In the genomic region with DNA sequence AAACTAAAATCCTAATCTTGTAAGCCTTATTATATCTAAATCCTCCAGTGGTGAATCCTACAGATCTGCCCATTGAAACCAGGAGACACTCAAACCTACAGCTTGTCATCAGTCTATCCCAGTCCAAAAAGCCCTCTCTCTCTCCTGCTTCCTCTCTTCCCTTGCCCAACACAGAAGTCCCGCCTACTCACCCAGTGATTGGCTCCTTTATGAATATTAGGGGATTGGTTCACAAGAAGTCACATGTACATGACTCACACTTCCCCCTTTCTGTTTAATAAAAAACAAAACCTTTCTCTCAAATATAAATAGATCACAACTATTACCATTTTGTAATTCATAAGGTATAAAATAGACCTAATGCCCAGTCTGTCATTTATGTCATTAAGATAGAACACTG, we compare ENCODE assay signal across 41 mouse cellular contexts. TPM values are rescaled to one million over a fixed set of nuclear protein-coding genes. Genes with fewer than 3 reads are reported as not detected.
DNase-seq lines count a peak whose midpoint lies in the region; ATAC-seq and TF ChIP-seq lines count a peak whose summit lies in the region.
"Had no signal": no experiment of that assay in that cellular context is flagged by ENCODE, and none has a peak within 500 bp of the region (broad histone marks: within the 10 kb centered on the region; RNA-seq: fewer than 3 reads in every experiment).

No protein-coding gene starts in this region.

- no peak overlapping the region for H3K9ac ChIP-seq in midbrain, postnatal 0 days (replicated peaks; ENCODE audit: low read length, poor library complexity, severe bottlenecking)
- H3K9ac ChIP-seq: embryonic facial prominence, embryonic 13.5 days; limb, embryonic 13.5 days; liver, postnatal 0 days; midbrain, embryonic 12.5 days; neural tube, embryonic 15.5 days; stomach, embryonic 15.5 days had no signal

- H3K36me3 ChIP-seq in G1E (replicated peaks) (no peaks in the 10 kb centered on the region), macrophage (ENCODE audit: inconsistent target) (no peaks in the 10 kb centered on the region)
- H3K36me3 ChIP-seq in midbrain, postnatal 0 days (ENCODE audit: insufficient read depth, low read length): no peaks in the 10 kb centered on the region
- H3K36me3 ChIP-seq: embryonic facial prominence, embryonic 13.5 days; forebrain, embryonic 10.5 days; limb, embryonic 13.5 days; midbrain, embryonic 12.5 days; neural tube, embryonic 15.5 days; stomach, embryonic 15.5 days had no signal

- H3K27me3 ChIP-seq in G1E (ENCODE audit: insufficient read depth, low read length): peaks cover 11% of the 10 kb centered on the region
- no peaks in the 10 kb centered on the region for H3K27me3 ChIP-seq in midbrain, postnatal 0 days (ENCODE audit: insufficient read depth, low read length)
- H3K27me3 ChIP-seq in cerebellum, adult 2 months (ENCODE audit: control insufficient read depth, insufficient read depth, low read length): no peaks in the 10 kb centered on the region
- H3K27me3 ChIP-seq: embryonic facial prominence, embryonic 13.5 days; limb, embryonic 13.5 days; midbrain, embryonic 12.5 days; neural tube, embryonic 15.5 days; stomach, embryonic 15.5 days had no signal

- WGBS in lung, adult 2 months: 89% methylated on average over 1 of the region's 1 CpGs
- 33% methylated on average over 1 of the region's 1 CpGs for whole genome bisulfite sequencing in macrophage (ENCODE audit: missing documents)
- 90% methylated on average over 1 of the region's 1 CpGs for WGBS in midbrain, postnatal 0 days
- 85% methylated on average over 1 of the region's 1 CpGs for WGBS in cerebellum, adult 2 months

- ATAC-seq in G1E (ENCODE audit: extremely low read depth, insufficient number of reproducible peaks, low FRiP score, poor library complexity, severe bottlenecking): peak; percentile 66
- no peak for ATAC-seq in midbrain, postnatal 0 days (ENCODE audit: low FRiP score)
- no peak for ATAC-seq in activated CD4-positive, CD25-positive, alpha-beta regulatory T cell, adult 4 months
- ATAC-seq: forebrain, embryonic 16.5 days; hindbrain, embryonic 16.5 days; liver, postnatal 0 days; Patski had no signal

- H3K79me2 ChIP-seq in macrophage (ENCODE audit: inconsistent target): no peaks in the 10 kb centered on the region

- no peak for TF ChIP-seq CTCF in lung, adult 2 months (IDR thresholded peaks at IDR 0.05; ENCODE audit: insufficient read depth, low read length)
- no peak for TF ChIP-seq CTCF in G1E (IDR thresholded peaks at IDR 0.05; ENCODE audit: low read depth, low read length)
- no peak for TF ChIP-seq CTCF in midbrain, postnatal 0 days (IDR thresholded peaks at IDR 0.05)
- no peak for TF ChIP-seq CTCF in cerebellum, adult 2 months (IDR thresholded peaks at IDR 0.05; ENCODE audit: borderline replicate concordance, insufficient read depth, low read depth, low read length)

- TF ChIP-seq POLR2A in lung, adult 2 months (IDR thresholded peaks at IDR 0.05; ENCODE audit: borderline replicate concordance, extremely low read depth, low read depth, low read length): no peak
- no peak for TF ChIP-seq POLR2A in cerebellum, adult 2 months (IDR thresholded peaks at IDR 0.05; ENCODE audit: borderline replicate concordance, insufficient read depth, low read length)

- no peak overlapping the region for H3K4me3 ChIP-seq in lung, adult 2 months (replicated peaks; ENCODE audit: extremely low read depth, low read depth, low read length)
- H3K4me3 ChIP-seq in G1E (ENCODE audit: low read depth, low read length) (no peak overlapping the region), macrophage (ENCODE audit: inconsistent target) (no peak overlapping the region)
- no peak overlapping the region for H3K4me3 ChIP-seq in midbrain, postnatal 0 days (ENCODE audit: low read depth, low read length)
- H3K4me3 ChIP-seq in cerebellum, adult 2 months (replicated peaks; ENCODE audit: insufficient read depth, low read depth, low read length): no peak overlapping the region
- H3K4me3 ChIP-seq: embryonic facial prominence, embryonic 13.5 days; forebrain, embryonic 10.5 days; limb, embryonic 13.5 days; megakaryocyte, embryonic 14.5 days; midbrain, embryonic 12.5 days; neural tube, embryonic 15.5 days; stomach, embryonic 15.5 days had no signal

- peak overlapping the region; percentile 35 for H3K27ac ChIP-seq in macrophage
- no peak overlapping the region for H3K27ac ChIP-seq in midbrain, postnatal 0 days (ENCODE audit: low read depth, low read length)
- H3K27ac ChIP-seq in cerebellum, adult 2 months (ENCODE audit: insufficient read depth, low read length): no peak overlapping the region
- H3K27ac ChIP-seq: embryonic facial prominence, embryonic 13.5 days; forebrain, embryonic 10.5 days; kidney, postnatal 0 days; limb, embryonic 13.5 days; midbrain, embryonic 12.5 days; neural tube, embryonic 15.5 days; stomach, embryonic 15.5 days had no signal

- H3K4me1 ChIP-seq in lung, adult 2 months (ENCODE audit: control insufficient read depth, insufficient read depth, low read length): no peaks in the 10 kb centered on the region
- peaks cover 6% of the 10 kb centered on the region for H3K4me1 ChIP-seq in G1E (ENCODE audit: insufficient read depth, low read depth, low read length)
- H3K4me1 ChIP-seq in midbrain, postnatal 0 days (ENCODE audit: insufficient read depth, low read length): no peaks in the 10 kb centered on the region
- H3K4me1 ChIP-seq in cerebellum, adult 2 months (ENCODE audit: control insufficient read depth, insufficient read depth, low read length): no peaks in the 10 kb centered on the region
- H3K4me1 ChIP-seq: embryonic facial prominence, embryonic 13.5 days; forebrain, embryonic 10.5 days; limb, embryonic 13.5 days; midbrain, embryonic 12.5 days; neural tube, embryonic 15.5 days; stomach, embryonic 15.5 days had no signal

- H3K9me3 ChIP-seq in G1E (replicated peaks): no peaks in the 10 kb centered on the region
- H3K9me3 ChIP-seq in midbrain, postnatal 0 days (ENCODE audit: low read length): no peaks in the 10 kb centered on the region
- H3K9me3 ChIP-seq: embryonic facial prominence, embryonic 13.5 days; forebrain, embryonic 10.5 days; limb, embryonic 13.5 days; megakaryocyte, embryonic 14.5 days; midbrain, embryonic 12.5 days; neural tube, embryonic 15.5 days; stomach, embryonic 15.5 days had no signal

- DNase-seq in lung, postnatal 36 days: peak; percentile 33
- DNase-seq in lung, adult 2 months: no peak
- peak; percentile 6 for DNase-seq in G1E (ENCODE audit: low spot score)
- no peak for DNase-seq in midbrain, postnatal 0 days (ENCODE audit: low spot score)
- DNase-seq in cerebellum, adult 2 months: no peak
- DNase-seq: adrenal gland, postnatal 14 days; cerebellum, adult 11 months; cerebellum, adult 9-11 months; kidney, adult 2 months; kidney, postnatal 4 days; liver, postnatal 0 days; lung, postnatal 10 days; retina, postnatal 1 day; right cerebral cortex, postnatal 14 days; thymus, postnatal 14 days had no signal

- no peak overlapping the region for H3K4me2 ChIP-seq in midbrain, postnatal 0 days (ENCODE audit: low read depth, low read length, poor library complexity, severe bottlenecking)
- H3K4me2 ChIP-seq: embryonic facial prominence, embryonic 13.5 days; limb, embryonic 13.5 days; liver, embryonic 11.5 days; midbrain, embryonic 12.5 days; neural tube, embryonic 15.5 days; stomach, embryonic 15.5 days had no signal

RNA-seq across cellular contexts. Expression of gene Ugt1a9, which starts 6.5 kb away (rescaled TPM):
- 0.09 TPM in 1 of 2 replicates, not detected in the other for polyA plus RNA-seq in lung, adult 2 months (2012; rRNA removed)
- not detected in 2 replicates for total RNA-seq in G1E (2014; fragmentation: Nextera tagmentation)
- 0.17 and 0.27 TPM in 2 replicates for total RNA-seq in G1E (2017)
- not detected in 2 replicates for polyA plus RNA-seq in G1E (2012)
- total RNA-seq in macrophage (2018; cell fraction: chromatin; rRNA removed): not detected
- under 1 TPM in 1 of 26 experiments, not detected in 25; 0.05 TPM for total RNA-seq in macrophage (2018; cell fraction: cytosol; rRNA removed)
- not detected for total RNA-seq in macrophage (2018; cell fraction: nucleus; rRNA removed)
- 0.10 TPM in 1 of 3 replicates, not detected in the others for polyA plus RNA-seq in macrophage (2018)
- not detected in 2 replicates for total RNA-seq in midbrain, postnatal 0 days (2014; rRNA removed)
- polyA plus RNA-seq in midbrain, postnatal 0 days (2015; fragmentation: Nextera tagmentation; extraction: Ambion mirVana): not detected in 2 replicates
- not detected in 2 replicates for polyA plus RNA-seq in cerebellum, adult 2 months (2012; rRNA removed)
- polyA plus RNA-seq in activated CD4-positive, CD25-positive, alpha-beta regulatory T cell, adult 4 months (2017; shearing (Covaris generic)): under 1 TPM in 1 of 2 experiments, not detected in 1; 0.25 TPM
- total RNA-seq: common myeloid progenitor, adult 5-6 weeks; gastrocnemius, adult 8-10 months; gastrocnemius, postnatal 4 days; heart, postnatal 25 days; layer of hippocampus, adult 8-10 months; layer of hippocampus, postnatal 25 days; left cerebral cortex, adult 8-10 months; left cerebral cortex, postnatal 36 days had no signal
- polyA plus RNA-seq: embryonic facial prominence, embryonic 13.5 days; forebrain, embryonic 10.5 days; forebrain, embryonic 16.5 days; heart, embryonic 14.5 days; hindbrain, embryonic 11.5 days; hindbrain, embryonic 16.5 days; limb, embryonic 13.5 days; liver, embryonic 11.5 days; midbrain, embryonic 12.5 days had no signal

RNA-seq across cellular contexts. Expression of gene Ugt1a8, which starts 10.5 kb away (rescaled TPM):
- polyA plus RNA-seq in lung, adult 2 months (2012; rRNA removed): not detected in 2 replicates
- total RNA-seq in G1E (2014; fragmentation: Nextera tagmentation): not detected in 2 replicates
- 0.17 TPM in 1 of 2 replicates, not detected in the other for total RNA-seq in G1E (2017)
- polyA plus RNA-seq in G1E (2012): not detected in 2 replicates
- total RNA-seq in macrophage (2018; cell fraction: chromatin; rRNA removed): not detected
- under 1 TPM in 1 of 26 experiments, not detected in 25; 0.28 TPM for total RNA-seq in macrophage (2018; cell fraction: cytosol; rRNA removed)
- under 1 TPM in 1 of 26 experiments, not detected in 25; 0.35 TPM for total RNA-seq in macrophage (2018; cell fraction: nucleus; rRNA removed)
- not detected in 3 replicates for polyA plus RNA-seq in macrophage (2018)
- not detected in 2 replicates for total RNA-seq in midbrain, postnatal 0 days (2014; rRNA removed)
- polyA plus RNA-seq in midbrain, postnatal 0 days (2015; fragmentation: Nextera tagmentation; extraction: Ambion mirVana): not detected in 2 replicates
- not detected in 2 replicates for polyA plus RNA-seq in cerebellum, adult 2 months (2012; rRNA removed)
- polyA plus RNA-seq in activated CD4-positive, CD25-positive, alpha-beta regulatory T cell, adult 4 months (2017; shearing (Covaris generic)): not detected
- total RNA-seq: adrenal gland, postnatal 14 days; common myeloid progenitor, adult 5-6 weeks; gastrocnemius, adult 8-10 months; gastrocnemius, postnatal 4 days; heart, postnatal 25 days; layer of hippocampus, adult 8-10 months; layer of hippocampus, postnatal 25 days; left cerebral cortex, adult 8-10 months; left cerebral cortex, postnatal 36 days had no signal
- polyA plus RNA-seq: embryonic facial prominence, embryonic 13.5 days; forebrain, embryonic 10.5 days; forebrain, embryonic 16.5 days; heart, embryonic 14.5 days; hindbrain, embryonic 11.5 days; hindbrain, embryonic 16.5 days; intestine, embryonic 14.5 days; limb, embryonic 13.5 days; liver, embryonic 11.5 days; liver, postnatal 0 days; midbrain, embryonic 12.5 days; neural tube, embryonic 15.5 days; Patski; small intestine, adult 2 months; stomach, embryonic 15.5 days had no signal

RNA-seq across cellular contexts. Expression of gene Ugt1a7c, which starts 17.7 kb away (rescaled TPM):
- 4.8 and 6.1 TPM in 2 replicates for polyA plus RNA-seq in lung, adult 2 months (2012; rRNA removed)
- total RNA-seq in G1E (2014; fragmentation: Nextera tagmentation) (0.30 and 0.63 TPM in 2 replicates), G1E (2017) (3.9 and 4.5 TPM in 2 replicates)
- polyA plus RNA-seq in G1E (2012) (0.08 and 0.18 TPM in 2 replicates), macrophage (2018) (92.6 to 134 TPM (median 101 TPM) in 3 replicates)
- total RNA-seq in macrophage (2018; cell fraction: chromatin; rRNA removed): 10 to 100 TPM in 25 of 26 experiments, 1 to 10 TPM in 1; 8.7 to 56.8 (median 28.2) TPM
- total RNA-seq in macrophage (2018; cell fraction: cytosol; rRNA removed): 100 to 1,000 TPM in 7 of 26 experiments, 10 to 100 TPM in 19; 41.5 to 125 (median 72.9) TPM
- total RNA-seq in macrophage (2018; cell fraction: nucleus; rRNA removed): 100 to 1,000 TPM in 12 of 26 experiments, 10 to 100 TPM in 14; 20.4 to 163 (median 89.5) TPM
- 1.0 and 1.5 TPM in 2 replicates for total RNA-seq in midbrain, postnatal 0 days (2014; rRNA removed)
- polyA plus RNA-seq in midbrain, postnatal 0 days (2015; fragmentation: Nextera tagmentation; extraction: Ambion mirVana): 1.6 and 2.7 TPM in 2 replicates
- 0.44 and 0.46 TPM in 2 replicates for polyA plus RNA-seq in cerebellum, adult 2 months (2012; rRNA removed)
- under 1 TPM; 0.17 to 0.45 TPM for polyA plus RNA-seq in activated CD4-positive, CD25-positive, alpha-beta regulatory T cell, adult 4 months (2017; shearing (Covaris generic))

RNA-seq across cellular contexts. Expression of gene Ugt1a10, which starts 21.9 kb away (rescaled TPM):
- not detected in 2 replicates for polyA plus RNA-seq in lung, adult 2 months (2012; rRNA removed)
- total RNA-seq in G1E (2014; fragmentation: Nextera tagmentation) (not detected in 2 replicates), G1E (2017) (0.05 TPM in 1 of 2 replicates, not detected in the other)
- polyA plus RNA-seq in G1E (2012) (not detected in 2 replicates), macrophage (2018) (not detected in 3 replicates)
- not detected for total RNA-seq in macrophage (2018; cell fraction: chromatin; rRNA removed)
- not detected for total RNA-seq in macrophage (2018; cell fraction: cytosol; rRNA removed)
- total RNA-seq in macrophage (2018; cell fraction: nucleus; rRNA removed): 1 to 10 TPM in 1 of 26 experiments, not detected in 25; 2.0 TPM
- not detected in 2 replicates for total RNA-seq in midbrain, postnatal 0 days (2014; rRNA removed)
- polyA plus RNA-seq in midbrain, postnatal 0 days (2015; fragmentation: Nextera tagmentation; extraction: Ambion mirVana): not detected in 2 replicates
- polyA plus RNA-seq in cerebellum, adult 2 months (2012; rRNA removed): not detected in 2 replicates
- not detected for polyA plus RNA-seq in activated CD4-positive, CD25-positive, alpha-beta regulatory T cell, adult 4 months (2017; shearing (Covaris generic))
- total RNA-seq: common myeloid progenitor, adult 5-6 weeks; gastrocnemius, adult 8-10 months; gastrocnemius, postnatal 4 days; heart, postnatal 25 days; layer of hippocampus, adult 8-10 months; layer of hippocampus, postnatal 25 days; left cerebral cortex, adult 8-10 months; left cerebral cortex, postnatal 36 days had no signal
- polyA plus RNA-seq: embryonic facial prominence, embryonic 13.5 days; forebrain, embryonic 10.5 days; forebrain, embryonic 16.5 days; heart, embryonic 14.5 days; hindbrain, embryonic 11.5 days; hindbrain, embryonic 16.5 days; intestine, embryonic 14.5 days; limb, embryonic 13.5 days; liver, embryonic 11.5 days; midbrain, embryonic 12.5 days; neural tube, embryonic 15.5 days; small intestine, adult 2 months; stomach, embryonic 15.5 days had no signal

RNA-seq across cellular contexts. Expression of gene Ugt1a6b, which starts 25.9 kb away (rescaled TPM):
- 2.4 and 2.9 TPM in 2 replicates for polyA plus RNA-seq in lung, adult 2 months (2012; rRNA removed)
- not detected in 2 replicates for total RNA-seq in G1E (2014; fragmentation: Nextera tagmentation)
- 0.27 and 0.41 TPM in 2 replicates for total RNA-seq in G1E (2017)
- polyA plus RNA-seq in G1E (2012): not detected in 2 replicates
- total RNA-seq in macrophage (2018; cell fraction: chromatin; rRNA removed): 10 to 100 TPM in 21 of 26 experiments, 1 to 10 TPM in 5; 4.5 to 34.9 (median 15.0) TPM
- 1 to 10 TPM in 10 of 26 experiments, under 1 TPM in 16; 0.14 to 4.2 (median 0.93) TPM for total RNA-seq in macrophage (2018; cell fraction: cytosol; rRNA removed)
- total RNA-seq in macrophage (2018; cell fraction: nucleus; rRNA removed): 10 to 100 TPM in 21 of 26 experiments, 1 to 10 TPM in 5; 5.8 to 42.9 (median 13.0) TPM
- 0.21 to 0.37 TPM (median 0.30 TPM) in 3 replicates for polyA plus RNA-seq in macrophage (2018)
- total RNA-seq in midbrain, postnatal 0 days (2014; rRNA removed): 0.94 and 1.9 TPM in 2 replicates
- polyA plus RNA-seq in midbrain, postnatal 0 days (2015; fragmentation: Nextera tagmentation; extraction: Ambion mirVana): not detected in 2 replicates
- not detected in 2 replicates for polyA plus RNA-seq in cerebellum, adult 2 months (2012; rRNA removed)
- polyA plus RNA-seq in activated CD4-positive, CD25-positive, alpha-beta regulatory T cell, adult 4 months (2017; shearing (Covaris generic)): not detected
- polyA plus RNA-seq: forebrain, embryonic 10.5 days; heart, embryonic 14.5 days; intestine, embryonic 14.5 days; limb, embryonic 13.5 days; midbrain, embryonic 12.5 days; neural tube, embryonic 15.5 days had no signal

Comparison
In these comparisons a context has a peak if more than half of its experiments do, and no peak if none do; other contexts are left out.
1. DNase-seq: peak in lung, postnatal 36 days (single experiment) and G1E (single experiment); none in lung, adult 2 months (single experiment), midbrain, postnatal 0 days (single experiment) and cerebellum, adult 2 months (0 of 2).
2. RNA of gene Ugt1a7c, which starts 17.7 kb away (polyA plus RNA-seq): 92.6 to 134 TPM in macrophage; 4.8 to 6.1 TPM in lung, adult 2 months, 1.6 to 2.7 TPM in midbrain, postnatal 0 days, 0.44 to 0.46 TPM in cerebellum, adult 2 months, 0.17 to 0.45 TPM in activated CD4-positive, CD25-positive, alpha-beta regulatory T cell, adult 4 months and 0.08 to 0.18 TPM in G1E; every median in the first group is over 10 times any median in the second.